Mouse (Mus musculus) CH12.LX (cell line): ENCODE measurements at regions not wholly inside any gene's neighbourhood (a gene's known extent, or its start where the extent isn't known, plus 50 kb on each side); places are given as distances from the start of the nearest gene placed in this dataset.

Source experiments
- DNase-seq: peaks from one replicate; pipeline ENCODE4 v3.0.0-alpha.2; 2013; ENCODE audit errors: extremely low read depth
- H3K27ac ChIP-seq: 2 replicates; pipeline ENCODE4 v1.5.1; 2012; ENCODE audit warnings: low read depth, mild to moderate bottlenecking, control low read depth, moderate library complexity; ENCODE audit not compliant: insufficient read depth
- H3K27me3 ChIP-seq: replicated peaks from 2 replicates; pipeline ENCODE3; 2012; ENCODE audit warnings: inconsistent platforms
- H3K36me3 ChIP-seq, 2 experiments: replicated peaks in 1 of 2; 2 replicates each; pipeline versions ENCODE3 to v1.6.1; 2012; ENCODE audit warnings: inconsistent platforms in 1 of 2, low read length in 1 of 2, mild to moderate bottlenecking in 1 of 2, mixed read lengths in 1 of 2, moderate library complexity in 1 of 2; ENCODE audit not compliant: control insufficient read depth in 1 of 2, insufficient read depth in 1 of 2
- H3K4me1 ChIP-seq, 2 experiments: 2 replicates each; pipeline ENCODE4 v1.6.1; 2012; ENCODE audit warnings: inconsistent platforms in 1 of 2, moderate library complexity in 1 of 2; ENCODE audit not compliant: insufficient read depth in 2 of 2, control insufficient read depth in 1 of 2
- H3K4me2 ChIP-seq: 2 replicates; pipeline ENCODE4 v1.6.1; 2012; ENCODE audit warnings: low read depth, mild to moderate bottlenecking, control low read depth; ENCODE audit not compliant: poor library complexity, insufficient read depth, severe bottlenecking
- H3K4me3 ChIP-seq, 3 experiments: fragments of 150-350 bp in 1 of 3; sonication (generic) in 1 of 3; replicated peaks in 1 of 3; 2 replicates each; pipeline versions ENCODE3 to v1.5.1; 2011 to 2012; ENCODE audit warnings: low read depth in 2 of 3, low read length in 2 of 3, mild to moderate bottlenecking in 2 of 3, moderate library complexity in 2 of 3, control low read depth in 1 of 3, improper control_type of control experiment in 1 of 3, inconsistent platforms in 1 of 3, mixed read lengths in 1 of 3; ENCODE audit not compliant: poor library complexity in 1 of 3
- H3K79me2 ChIP-seq: replicated peaks from 2 replicates; pipeline ENCODE4 v1.6.1; 2012; ENCODE audit warnings: mild to moderate bottlenecking, moderate library complexity; ENCODE audit not compliant: control insufficient read depth, poor library complexity, insufficient read depth, severe bottlenecking; ENCODE audit errors: extremely low read depth
- H3K9ac ChIP-seq: 2 replicates; pipeline ENCODE4 v1.6.1; 2012; ENCODE audit warnings: low read depth, mild to moderate bottlenecking, control low read depth, moderate library complexity; ENCODE audit not compliant: insufficient read depth
- H3K9me3 ChIP-seq: replicated peaks from 2 replicates; pipeline ENCODE3; 2012; ENCODE audit warnings: low read length, inconsistent platforms, mixed read lengths
- CHD2 ChIP-seq: IDR thresholded peaks from 2 replicates; pipeline ENCODE4 v1.6.1; 2011; ENCODE audit warnings: low read length, improper control_type of control experiment
- CTCF ChIP-seq, 2 experiments: IDR thresholded peaks in 1 of 2; conservative IDR thresholded peaks in 1 of 2; 2 replicates each; pipeline ENCODE4 v1.5.1; 2011 to 2012; ENCODE audit warnings: low read depth in 2 of 2, low read length in 2 of 2, improper control_type of control experiment in 1 of 2, inconsistent platforms in 1 of 2, mild to moderate bottlenecking in 1 of 2, moderate library complexity in 1 of 2
- E2F4 ChIP-seq: IDR thresholded peaks from 2 replicates; pipeline ENCODE4 v1.6.1; 2011; ENCODE audit warnings: low read depth, low read length, improper control_type of control experiment; ENCODE audit not compliant: insufficient replicate concordance
- ELF1 ChIP-seq: IDR thresholded peaks from 2 replicates; pipeline ENCODE4 v1.6.1; 2014; ENCODE audit warnings: low read depth, mild to moderate bottlenecking, inconsistent platforms, low read length, improper control_type of control experiment
- NELFE ChIP-seq: IDR thresholded peaks from 2 replicates; pipeline ENCODE4 v1.6.1; 2011; ENCODE audit warnings: low read depth, low read length, improper control_type of control experiment
- NRF1 ChIP-seq: IDR thresholded peaks from 2 replicates; pipeline ENCODE4 v1.6.1; 2014; ENCODE audit warnings: low read depth, mild to moderate bottlenecking, inconsistent platforms, low read length, improper control_type of control experiment, moderate library complexity
- TBP ChIP-seq: conservative IDR thresholded peaks from 2 replicates; pipeline ENCODE4 v1.6.1; 2011; ENCODE audit warnings: low read depth, low read length, improper control_type of control experiment
- TCF12 ChIP-seq: IDR thresholded peaks from 2 replicates; pipeline ENCODE4 v1.6.1; 2014; ENCODE audit warnings: low read depth, mild to moderate bottlenecking, inconsistent platforms, low read length, improper control_type of control experiment
- USF1 ChIP-seq: IDR thresholded peaks from 2 replicates; pipeline ENCODE4 v1.6.1; 2014; ENCODE audit warnings: low read depth, mild to moderate bottlenecking, inconsistent platforms, low read length, improper control_type of control experiment
- ZNF384 ChIP-seq: IDR thresholded peaks from 2 replicates; pipeline ENCODE4 v1.6.1; 2012; ENCODE audit warnings: low read depth, low read length, improper control_type of control experiment, inconsistent platforms
- dilution Hi-C: fragments of 300-500 bp; cut with MboI; formaldehyde crosslinking; loops from 2 replicates; pipeline ENCODE4 v1.14.3; 2020; ENCODE audit warnings: low sequenced_read_pairs; ENCODE audit not compliant: extremely low pct_unique_long_range_greater_than_20kb, extremely low pct_ligation_motif_present
- in situ Hi-C: fragments of 300-500 bp; cut with MboI; formaldehyde crosslinking; loops from 3 replicates; pipeline ENCODE4 v1.14.3; 2019; ENCODE audit warnings: low sequenced_read_pairs, low pct_ligation_motif_present, low pct_unique_long_range_greater_than_20kb, mixed read lengths

DNA sequence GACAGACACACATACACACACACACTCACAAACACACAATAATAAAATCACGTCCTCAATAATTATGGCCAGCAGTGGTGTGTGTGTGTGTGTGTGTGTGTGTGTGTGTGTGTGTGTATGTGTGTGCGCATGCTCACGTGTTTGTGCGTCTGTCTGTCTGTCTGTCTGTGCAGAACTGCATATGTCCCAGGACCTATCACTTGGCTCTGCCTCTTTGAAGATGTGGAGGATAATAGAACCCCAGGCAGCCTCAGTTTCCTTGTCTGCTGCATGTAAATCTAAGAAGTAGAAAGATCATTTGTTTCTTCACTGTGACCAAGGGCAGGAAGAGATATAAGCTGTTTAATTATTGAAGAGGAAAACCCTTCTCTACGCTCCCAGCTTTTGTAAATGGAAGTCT, 109.9 kb downstream of the Cartpt start:
- H3K4me3 ChIP-seq = no peak overlapping the region
- no peak overlapping the region for H3K9ac ChIP-seq
- in situ Hi-C loops (no loop called here), dilution Hi-C loops (no loop called here)
- no peak overlapping the region for H3K4me2 ChIP-seq
- no peaks in the 10 kb centered on the region for H3K9me3 ChIP-seq
- peak; percentile 28 for DNase-seq
- no peaks in the 10 kb centered on the region for H3K36me3 ChIP-seq
- TF ChIP-seq E2F4 = no peak
- TF ChIP-seq NELFE = no peak
- no peak for TF ChIP-seq CHD2
- TF ChIP-seq USF1 = no peak
- no peak for TF ChIP-seq ELF1
- TF ChIP-seq CTCF (conservative IDR thresholded peaks at IDR 0.05 in 1 of 2, IDR thresholded peaks at IDR 0.05 in 1 of 2; ENCODE audit: low read depth in 2 of 2, low read length in 2 of 2) = 0 out of 4 replicates have a peak, but pooled peaks of 1 of the 2 experiments have one; percentile 7
- no peak overlapping the region for H3K27ac ChIP-seq
- no peaks in the 10 kb centered on the region for H3K4me1 ChIP-seq
- no peaks in the 10 kb centered on the region for H3K79me2 ChIP-seq
- H3K27me3 ChIP-seq = no peaks in the 10 kb centered on the region

DNA sequence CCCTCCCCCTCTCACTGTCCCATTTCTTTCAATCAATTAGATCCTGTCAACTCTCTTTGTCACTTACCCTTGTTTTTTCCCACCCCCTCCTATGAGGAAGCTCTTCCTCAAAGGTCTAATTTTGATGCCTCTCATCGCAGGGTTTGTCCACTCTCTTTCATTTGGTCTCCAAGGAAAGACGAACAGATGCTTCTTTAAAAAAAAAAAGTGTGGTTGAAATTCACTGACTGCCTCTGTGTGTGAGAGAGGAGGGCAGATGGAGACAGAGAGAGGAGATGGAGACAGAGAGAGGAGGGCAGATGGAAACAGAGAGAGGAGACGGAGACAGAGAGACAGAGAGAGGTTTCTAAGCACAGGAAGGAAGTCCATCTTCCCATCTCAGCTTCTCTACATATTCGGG, 113.1 kb downstream of the Cartpt start:
- no peak overlapping the region for H3K27ac ChIP-seq
- DNase-seq = no peak
- H3K36me3 ChIP-seq = no peaks in the 10 kb centered on the region
- H3K9me3 ChIP-seq = no peaks in the 10 kb centered on the region
- no peak overlapping the region for H3K9ac ChIP-seq
- H3K4me1 ChIP-seq = no peaks in the 10 kb centered on the region
- in situ Hi-C loops (no loop called here), dilution Hi-C loops (no loop called here)
- H3K79me2 ChIP-seq = no peaks in the 10 kb centered on the region
- H3K4me2 ChIP-seq = 0 out of 2 replicates have a peak overlapping the region, but pooled peaks have one; percentile 4
- TF ChIP-seq ELF1 (no peak), USF1 (no peak), NRF1 (no peak)
- H3K4me3 ChIP-seq = no peak overlapping the region
- no peaks in the 10 kb centered on the region for H3K27me3 ChIP-seq

DNA sequence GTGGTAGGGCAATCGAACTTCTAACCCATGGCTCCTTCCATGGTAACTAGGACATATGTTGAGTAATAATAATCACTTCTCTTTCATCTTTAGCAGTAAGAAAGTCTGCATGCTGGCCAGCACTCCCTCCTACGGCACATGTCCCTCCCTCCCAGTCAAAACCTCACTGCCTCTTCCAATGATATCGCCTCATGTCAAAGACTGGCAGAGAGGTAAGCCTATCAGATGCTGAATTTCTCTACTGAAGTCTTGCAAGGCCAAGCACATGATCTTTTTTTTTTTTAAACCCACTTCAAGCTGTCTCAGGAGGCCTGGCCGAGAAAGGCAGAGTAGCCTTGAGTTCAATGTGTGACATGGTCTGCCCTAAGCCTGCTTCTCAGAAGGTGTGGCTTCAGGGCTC, 115.5 kb downstream of the Cartpt start:
- dilution Hi-C loops (no loop called here), in situ Hi-C loops (no loop called here)
- no peaks in the 10 kb centered on the region for H3K36me3 ChIP-seq

More for the DNA sequence above, 115.5 kb downstream of the Cartpt start:
- Histone ChIP-seq H3K9me3 (no peaks in the 10 kb centered on the region), H3K27ac (no peak overlapping the region), H3K4me2 (no peak overlapping the region), H3K79me2 (no peaks in the 10 kb centered on the region), H3K27me3 (no peaks in the 10 kb centered on the region), H3K4me3 (no peak overlapping the region), H3K4me1 (no peaks in the 10 kb centered on the region), H3K9ac (no peak overlapping the region)
- DNase-seq = no peak
- TF ChIP-seq CHD2 (peak; percentile 46; the same call in 1 of the 2 replicates), TBP (no peak), ZNF384 (peak; percentile 80), TCF12 (no peak)
